Comparison of ENCODE assay signal across 27 mouse cellular contexts in the genomic region with DNA sequence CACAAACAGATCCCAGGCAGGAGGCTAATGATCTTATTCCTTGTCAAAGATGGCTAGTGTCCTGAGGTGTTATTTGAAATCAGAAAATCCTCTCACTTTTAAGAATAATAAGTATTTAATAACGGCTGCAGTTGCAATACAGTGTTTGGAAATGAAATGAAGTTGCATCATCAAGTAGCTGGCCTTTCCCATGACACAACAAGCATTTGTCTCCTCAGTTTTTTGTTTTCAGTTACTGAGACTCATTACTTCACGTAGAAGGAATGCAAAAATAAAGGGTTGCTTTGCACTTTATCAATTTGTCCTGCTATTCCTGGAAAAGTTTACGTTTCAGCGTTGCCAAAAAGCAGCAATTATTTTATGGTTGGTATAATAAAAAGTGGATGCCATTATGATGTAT. TPM values are rescaled to one million over a fixed set of nuclear protein-coding genes. Genes with fewer than 3 reads are reported as not detected.
"Had no signal": no experiment of that assay in that cellular context is flagged by ENCODE, and none has a peak within 500 bp of the region (broad histone marks: within the 10 kb centered on the region; RNA-seq: fewer than 3 reads in every experiment).

No protein-coding gene starts in this region.

- H3K4me3 ChIP-seq: layer of hippocampus, adult 2 months; limb, embryonic 13.5 days; midbrain, embryonic 10.5 days; neural tube, embryonic 12.5 days; stomach, embryonic 15.5 days had no signal

- H3K9me3 ChIP-seq: limb, embryonic 13.5 days; midbrain, embryonic 10.5 days; neural tube, embryonic 12.5 days; stomach, embryonic 15.5 days had no signal

- H3K36me3 ChIP-seq: limb, embryonic 13.5 days; midbrain, embryonic 10.5 days; neural tube, embryonic 12.5 days; stomach, embryonic 15.5 days had no signal

- H3K27ac ChIP-seq: layer of hippocampus, adult 2 months; limb, embryonic 13.5 days; liver, embryonic 14.5 days; midbrain, embryonic 10.5 days; neural tube, embryonic 12.5 days; stomach, embryonic 15.5 days had no signal

- H3K4me1 ChIP-seq: limb, embryonic 13.5 days; midbrain, embryonic 10.5 days; neural tube, embryonic 12.5 days; stomach, embryonic 15.5 days had no signal

- H3K27me3 ChIP-seq: limb, embryonic 13.5 days; neural tube, embryonic 12.5 days; stomach, embryonic 15.5 days had no signal

- DNase-seq: kidney, adult 9 months; kidney, postnatal 10 days; kidney, postnatal 4 days; left cerebral cortex, postnatal 4 days; lung, adult 18-20 months; lung, postnatal 10 days; midbrain, embryonic 14.5 days; retina, postnatal 1 day; right cerebral cortex, postnatal 14 days; thymus, adult 2 months; thymus, postnatal 25 days had no signal

RNA-seq across cellular contexts. Expression of a gene that starts 8.9 kb away (rescaled TPM):
- total RNA-seq: layer of hippocampus, adult 2 months; layer of hippocampus, postnatal 14 days; left cerebral cortex, adult 18-20 months; left cerebral cortex, postnatal 10 days; left cerebral cortex, postnatal 4 days; megakaryocyte, adult 5-6 weeks; neutrophil, adult 5-6 weeks had no signal
- polyA plus RNA-seq: intestine, postnatal 0 days; liver, adult 2 months; liver, embryonic 14.5 days; midbrain, embryonic 10.5 days; midbrain, embryonic 14.5 days; spleen, adult 2 months; stomach, embryonic 15.5 days; thymus, adult 2 months; urinary bladder, adult 2 months had no signal

RNA-seq across cellular contexts. Expression of a gene that starts 17.5 kb away (rescaled TPM):
- total RNA-seq: layer of hippocampus, adult 2 months; layer of hippocampus, postnatal 14 days; left cerebral cortex, adult 18-20 months; left cerebral cortex, postnatal 10 days; left cerebral cortex, postnatal 4 days; liver, adult 2 months; megakaryocyte, adult 5-6 weeks; neutrophil, adult 5-6 weeks had no signal
- polyA plus RNA-seq: intestine, postnatal 0 days; liver, adult 2 months; midbrain, embryonic 14.5 days; spleen, adult 2 months; testis, adult 2 months; thymus, adult 2 months had no signal
